Mouse (Mus musculus): ENCODE measurements at regions not wholly inside any gene's neighbourhood (a gene's known extent, or its start where the extent isn't known, plus 50 kb on each side); places are given as distances from the start of the nearest gene placed in this dataset.
A peak's percentile ranks its signal among the peaks of the same experiment; 100 is the strongest.

DNA sequence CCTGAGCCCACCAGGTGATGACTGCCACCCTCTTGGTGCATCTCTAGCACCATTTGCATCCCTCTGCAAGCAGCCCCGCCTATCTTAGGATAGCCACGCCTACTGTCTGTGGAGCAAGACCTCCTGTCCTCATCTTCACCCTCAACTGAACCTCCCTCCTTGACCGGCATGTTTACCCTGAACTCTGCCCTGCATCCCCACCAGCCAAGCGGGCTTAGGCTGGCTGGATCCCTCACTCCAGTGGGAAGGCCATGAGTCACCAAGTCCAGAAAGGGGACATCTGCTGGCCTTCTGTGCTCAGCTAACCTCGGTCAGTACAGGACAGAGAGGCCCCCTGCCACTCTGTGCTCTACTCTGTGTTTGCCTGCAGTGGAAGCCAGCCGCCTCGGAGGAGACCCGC lies 96.0 kb upstream of the Wnt4 start:
- no peak overlapping the region for H3K9ac ChIP-seq (ENCODE audit: low read depth, low read length)
- WGBS = 43% methylated on average over 8 of the region's 8 CpGs

DNA sequence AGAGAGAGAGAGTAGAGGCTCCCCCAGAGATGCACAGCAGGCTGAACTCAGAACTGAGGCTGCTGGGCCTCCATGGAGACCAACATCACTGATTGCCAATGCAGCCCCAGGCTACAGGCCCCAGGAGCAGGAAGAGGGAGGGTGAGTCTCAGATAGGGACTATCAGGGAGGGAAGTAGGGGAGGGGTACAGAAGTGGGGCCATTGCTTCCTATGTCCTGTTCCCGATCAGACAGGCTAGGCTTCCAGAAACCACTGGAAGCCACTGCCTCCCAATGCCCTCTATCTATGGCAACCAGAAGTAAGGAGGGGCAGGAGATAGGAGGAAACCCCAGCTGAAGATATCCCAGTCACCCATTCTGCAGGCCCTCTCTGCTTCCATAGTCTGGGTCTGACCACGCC lies 97.2 kb upstream of the Wnt4 start:
- no peak overlapping the region for H3K9ac ChIP-seq (ENCODE audit: low read depth, low read length)
- no peak for DNase-seq (ENCODE audit: extremely low read depth, low read depth, low spot score)
- H3K27ac ChIP-seq (replicated peaks; ENCODE audit: insufficient read depth, low read depth, low read length) = no peak overlapping the region
- H3K36me3 ChIP-seq (ENCODE audit: control insufficient read depth, insufficient read depth, low read length) = no peaks in the 10 kb centered on the region
- no peaks in the 10 kb centered on the region for H3K79me2 ChIP-seq (ENCODE audit: control insufficient read depth, insufficient read depth, low read length)
- peaks cover 3% of the 10 kb centered on the region; the same call in 1 of the 2 replicates for H3K27me3 ChIP-seq (ENCODE audit: control insufficient read depth, insufficient read depth, low read length)
- 79% methylated on average over 2 of the region's 2 CpGs for WGBS
- no peak overlapping the region for H3K4me3 ChIP-seq (ENCODE audit: insufficient read depth, low read depth, low read length)
- peaks cover 4% of the 10 kb centered on the region for H3K4me1 ChIP-seq (ENCODE audit: control insufficient read depth, insufficient read depth, low read length)
- TF ChIP-seq POLR2A (IDR thresholded peaks at IDR 0.05; ENCODE audit: extremely low read depth, insufficient read depth, low read length) (no peak), CTCF (IDR thresholded peaks at IDR 0.05; ENCODE audit: low read depth, low read length) (no peak)

More for the DNA sequence above, 96.0 kb upstream of the Wnt4 start:
- Histone ChIP-seq H3K27me3 (ENCODE audit: control insufficient read depth, insufficient read depth, low read length) (peaks cover 5% of the 10 kb centered on the region; the same call in 1 of the 2 replicates), H3K79me2 (ENCODE audit: control insufficient read depth, insufficient read depth, low read length) (no peaks in the 10 kb centered on the region), H3K4me3 (ENCODE audit: insufficient read depth, low read depth, low read length) (no peak overlapping the region), H3K4me1 (ENCODE audit: control insufficient read depth, insufficient read depth, low read length) (peaks cover 4% of the 10 kb centered on the region), H3K36me3 (ENCODE audit: control insufficient read depth, insufficient read depth, low read length) (no peaks in the 10 kb centered on the region), H3K27ac (replicated peaks; ENCODE audit: insufficient read depth, low read depth, low read length) (no peak overlapping the region)
- TF ChIP-seq POLR2A (IDR thresholded peaks at IDR 0.05; ENCODE audit: extremely low read depth, insufficient read depth, low read length) (no peak), CTCF (IDR thresholded peaks at IDR 0.05; ENCODE audit: low read depth, low read length) (no peak)
- peak; percentile 37 for DNase-seq (ENCODE audit: extremely low read depth, low read depth, low spot score)

DNA sequence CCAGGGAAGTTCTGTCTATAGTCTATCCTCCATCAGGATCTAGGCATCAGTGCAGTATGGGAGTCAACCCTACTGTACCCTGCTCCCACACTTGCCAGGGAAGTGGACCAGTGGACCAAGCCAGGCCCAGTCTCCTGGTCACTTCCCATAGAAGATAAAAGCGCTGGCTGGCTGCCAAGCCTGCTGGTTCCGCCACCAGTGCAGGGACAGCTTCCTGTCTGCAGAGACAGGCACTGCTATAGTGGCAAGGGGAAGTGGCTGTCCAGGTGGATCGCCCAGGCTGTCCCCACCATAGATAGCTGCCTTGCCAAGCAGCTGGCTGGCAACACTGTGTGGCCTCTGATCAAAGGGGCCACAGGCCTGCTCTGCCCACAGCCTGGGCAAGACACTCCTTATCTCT lies 98.5 kb upstream of the Wnt4 start:
- 37% methylated on average over 3 of the region's 3 CpGs for WGBS
- no peak overlapping the region for H3K27ac ChIP-seq (replicated peaks; ENCODE audit: insufficient read depth, low read depth, low read length)
- H3K27me3 ChIP-seq (ENCODE audit: control insufficient read depth, insufficient read depth, low read length) = peaks cover 3% of the 10 kb centered on the region; the same call in 1 of the 2 replicates
- no peaks in the 10 kb centered on the region for H3K79me2 ChIP-seq (ENCODE audit: control insufficient read depth, insufficient read depth, low read length)
- no peak for TF ChIP-seq CTCF (IDR thresholded peaks at IDR 0.05; ENCODE audit: low read depth, low read length)
- no peak for TF ChIP-seq POLR2A (IDR thresholded peaks at IDR 0.05; ENCODE audit: extremely low read depth, insufficient read depth, low read length)
- DNase-seq (ENCODE audit: extremely low read depth, low read depth, low spot score) = peak; percentile 13
- H3K4me3 ChIP-seq (ENCODE audit: insufficient read depth, low read depth, low read length) = no peak overlapping the region
- H3K36me3 ChIP-seq (ENCODE audit: control insufficient read depth, insufficient read depth, low read length) = no peaks in the 10 kb centered on the region
- H3K9ac ChIP-seq (ENCODE audit: low read depth, low read length) = no peak overlapping the region
- H3K4me1 ChIP-seq (ENCODE audit: control insufficient read depth, insufficient read depth, low read length) = peaks cover 4% of the 10 kb centered on the region

DNA sequence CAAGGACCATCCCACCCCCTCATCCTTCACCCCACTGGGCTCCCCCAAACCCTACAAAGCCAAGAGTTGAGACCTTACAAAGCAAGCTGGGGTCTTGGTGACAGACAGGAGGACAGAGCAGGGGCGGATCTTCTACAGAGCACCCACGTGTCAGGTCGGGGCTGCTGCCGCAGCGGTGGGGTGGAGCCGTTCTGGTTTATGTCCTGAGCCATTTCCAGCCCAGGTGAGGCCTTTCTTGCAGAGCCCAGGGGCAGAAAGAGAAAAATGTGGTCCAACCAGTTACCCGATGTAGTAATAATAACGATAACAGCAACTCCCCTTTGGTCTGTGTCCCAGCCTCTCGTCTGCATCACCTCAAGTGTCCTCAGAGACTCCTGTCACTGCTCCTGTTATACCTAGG lies 112.4 kb upstream of the Wnt4 start:
- WGBS = 37% methylated on average over 9 of the region's 9 CpGs
- Histone ChIP-seq H3K9ac (ENCODE audit: low read depth, low read length) (no peak overlapping the region), H3K79me2 (ENCODE audit: control insufficient read depth, insufficient read depth, low read length) (no peaks in the 10 kb centered on the region), H3K4me3 (ENCODE audit: insufficient read depth, low read depth, low read length) (no peak overlapping the region), H3K27me3 (ENCODE audit: control insufficient read depth, insufficient read depth, low read length) (0 out of 2 replicates have a peak, but pooled peaks cover 10% of the 10 kb centered on the region), H3K4me1 (ENCODE audit: control insufficient read depth, insufficient read depth, low read length) (no peaks in the 10 kb centered on the region), H3K36me3 (ENCODE audit: control insufficient read depth, insufficient read depth, low read length) (no peaks in the 10 kb centered on the region), H3K27ac (replicated peaks; ENCODE audit: insufficient read depth, low read depth, low read length) (no peak overlapping the region)
- DNase-seq (ENCODE audit: extremely low read depth, low read depth, low spot score) = no peak
- no peak for TF ChIP-seq POLR2A (IDR thresholded peaks at IDR 0.05; ENCODE audit: extremely low read depth, insufficient read depth, low read length)
- no peak; the same call in 1 of the 2 replicates for TF ChIP-seq CTCF (IDR thresholded peaks at IDR 0.05; ENCODE audit: low read depth, low read length)

DNA sequence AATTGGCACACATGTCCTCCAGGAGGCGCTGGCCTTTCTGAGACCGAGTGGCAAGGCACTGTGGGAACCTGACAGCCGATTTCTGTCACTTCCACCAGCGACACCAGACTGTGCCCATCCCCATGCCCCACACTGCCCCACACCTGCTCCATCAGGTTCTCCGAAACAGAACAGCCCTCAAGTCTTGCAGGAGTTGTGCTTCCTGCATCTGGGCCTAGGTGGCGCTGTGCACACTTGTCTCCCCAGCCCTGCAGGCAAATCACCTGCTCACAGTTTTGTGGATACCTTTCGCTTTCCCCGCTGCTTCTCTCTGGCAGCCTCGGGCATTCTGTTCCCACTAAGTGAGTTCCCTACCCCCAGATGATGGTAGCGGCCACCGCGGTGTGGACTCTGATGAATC lies 112.9 kb upstream of the Wnt4 start:
- H3K9ac ChIP-seq (ENCODE audit: low read depth, low read length) = no peak overlapping the region

DNA sequence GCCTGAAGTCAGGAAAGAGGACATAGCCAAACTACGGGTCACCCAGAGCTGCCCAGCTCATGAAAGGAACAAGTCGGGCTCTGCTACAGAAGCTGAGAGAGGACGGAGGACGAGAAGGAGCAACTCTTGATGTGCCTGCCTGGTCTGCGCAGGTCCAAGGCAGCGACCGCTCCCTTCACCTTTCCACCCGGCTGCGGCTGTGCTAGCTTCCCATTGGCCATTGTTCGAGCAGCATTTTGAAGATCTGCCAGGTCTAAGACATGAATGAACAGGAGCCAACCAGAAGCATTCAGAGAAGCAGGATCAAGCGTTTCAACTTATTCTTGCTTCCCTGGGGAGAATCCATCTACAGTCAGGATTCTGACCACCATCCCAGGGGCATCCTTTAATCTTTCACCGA lies 113.3 kb upstream of the Wnt4 start:
- Histone ChIP-seq H3K79me2 (ENCODE audit: control insufficient read depth, insufficient read depth, low read length) (no peaks in the 10 kb centered on the region), H3K4me1 (ENCODE audit: control insufficient read depth, insufficient read depth, low read length) (no peaks in the 10 kb centered on the region), H3K27ac (replicated peaks; ENCODE audit: insufficient read depth, low read depth, low read length) (no peak overlapping the region), H3K27me3 (ENCODE audit: control insufficient read depth, insufficient read depth, low read length) (0 out of 2 replicates have a peak, but pooled peaks cover 7% of the 10 kb centered on the region), H3K9ac (ENCODE audit: low read depth, low read length) (no peak overlapping the region), H3K4me3 (ENCODE audit: insufficient read depth, low read depth, low read length) (no peak overlapping the region), H3K36me3 (ENCODE audit: control insufficient read depth, insufficient read depth, low read length) (no peaks in the 10 kb centered on the region)
- TF ChIP-seq CTCF (IDR thresholded peaks at IDR 0.05; ENCODE audit: low read depth, low read length) (no peak), POLR2A (IDR thresholded peaks at IDR 0.05; ENCODE audit: extremely low read depth, insufficient read depth, low read length) (no peak)
- no peak for DNase-seq (ENCODE audit: extremely low read depth, low read depth, low spot score)
- 59% methylated on average over 12 of the region's 12 CpGs for WGBS

More for the DNA sequence above, 112.9 kb upstream of the Wnt4 start:
- H3K4me1 ChIP-seq (ENCODE audit: control insufficient read depth, insufficient read depth, low read length) = no peaks in the 10 kb centered on the region
- no peaks in the 10 kb centered on the region for H3K36me3 ChIP-seq (ENCODE audit: control insufficient read depth, insufficient read depth, low read length)
- no peaks in the 10 kb centered on the region for H3K79me2 ChIP-seq (ENCODE audit: control insufficient read depth, insufficient read depth, low read length)
- no peak overlapping the region for H3K27ac ChIP-seq (replicated peaks; ENCODE audit: insufficient read depth, low read depth, low read length)
- peak; percentile 62 for DNase-seq (ENCODE audit: extremely low read depth, low read depth, low spot score)
- no peak overlapping the region for H3K4me3 ChIP-seq (ENCODE audit: insufficient read depth, low read depth, low read length)
- TF ChIP-seq CTCF (IDR thresholded peaks at IDR 0.05; ENCODE audit: low read depth, low read length) (peak; percentile 98), POLR2A (IDR thresholded peaks at IDR 0.05; ENCODE audit: extremely low read depth, insufficient read depth, low read length) (no peak)
- 0 out of 2 replicates have a peak, but pooled peaks cover 10% of the 10 kb centered on the region for H3K27me3 ChIP-seq (ENCODE audit: control insufficient read depth, insufficient read depth, low read length)
- WGBS = 2% methylated on average over 12 of the region's 12 CpGs

Data from liver, adult 2 months (tissue).